Mouse (Mus musculus) brain, embryonic 18.5 days (tissue): ENCODE data around the gene Hist1h3i.
"Not testable (repeated sequence)": the region's sequence is repeated elsewhere in the genome, so short reads cannot be mapped to it uniquely, and the experiment has no call there.

Source experiments
- DNase-seq: peaks from one replicate; pipeline ENCODE4 v3.0.0-alpha.2; 2012; ENCODE audit warnings: low read depth, low spot score

The Hist1h3i gene

GRCm38 (mm10) chr13:21782361-21783254 is 562 bp downstream of the Hist1h3i start:
- DNase-seq, result not testable (repeated sequence)

DNA sequence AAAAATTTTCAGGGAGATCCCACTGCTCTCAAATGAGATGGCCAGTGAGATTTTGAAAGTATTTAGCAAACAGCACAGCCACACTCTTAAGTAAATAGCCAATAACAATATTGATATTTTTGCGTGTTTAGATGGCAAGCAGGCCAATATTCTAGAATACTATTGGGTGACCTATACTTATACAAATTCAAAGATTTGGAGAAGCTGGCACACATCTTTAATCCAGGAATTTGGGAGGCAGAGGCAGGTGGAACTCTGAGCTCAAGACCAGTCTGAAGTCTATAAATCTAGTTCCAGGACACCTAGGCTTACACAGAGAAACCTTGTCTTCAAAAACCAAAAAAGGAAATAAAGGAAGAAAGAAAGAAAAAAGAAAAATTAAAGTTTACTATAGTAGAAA is 1.5 kb downstream of the Hist1h3i start:
- no peak for DNase-seq

GRCm38 (mm10) chr13:21781021-21781555 is 2.1 kb downstream of the Hist1h3i start:
- DNase-seq, result no peak

DNA sequence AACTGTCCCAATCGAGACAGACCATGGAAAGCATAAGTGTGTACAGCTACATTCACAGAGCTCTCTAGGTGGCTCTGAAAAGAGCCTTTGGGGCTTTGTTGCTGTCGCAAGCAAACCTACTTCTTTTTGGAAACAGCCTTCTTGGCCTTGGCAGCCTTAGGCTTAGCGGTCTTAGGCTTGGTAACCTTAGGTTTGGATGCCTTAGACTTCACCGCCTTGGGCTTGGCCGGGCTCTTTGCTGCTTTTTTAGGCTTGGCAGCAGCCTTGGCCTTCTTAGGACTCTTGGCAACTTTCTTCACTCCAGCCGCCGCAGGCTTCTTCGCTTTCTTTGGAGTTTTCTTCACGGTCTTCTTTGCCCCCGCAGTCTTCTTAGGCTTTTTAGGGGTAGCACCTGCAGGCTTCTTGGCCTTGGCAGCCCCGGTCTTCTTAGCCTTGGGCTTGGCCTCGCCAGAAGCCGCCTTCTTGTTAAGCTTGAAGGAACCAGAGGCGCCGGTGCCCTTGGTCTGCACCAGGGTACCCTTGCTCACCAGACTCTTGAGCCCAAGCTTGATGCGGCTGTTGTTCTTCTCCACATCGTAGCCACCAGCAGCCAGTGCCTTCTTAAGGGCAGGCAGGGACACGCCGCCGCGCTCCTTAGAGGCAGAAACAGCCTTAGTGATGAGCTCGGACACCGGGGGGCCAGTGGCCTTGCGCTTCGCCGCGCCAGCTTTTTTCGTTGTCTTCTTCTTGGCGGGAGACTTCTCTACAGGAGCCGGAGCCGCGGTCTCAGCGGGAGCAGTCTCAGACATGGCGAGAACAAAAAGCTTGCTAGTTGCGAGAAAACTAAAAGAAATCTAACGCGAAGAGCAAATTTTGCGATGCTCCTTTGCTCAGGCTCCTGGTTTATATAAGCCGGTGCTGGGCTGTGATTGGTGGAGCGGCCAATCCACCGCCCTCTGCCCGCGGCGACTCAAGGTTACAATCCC is 3.1 kb downstream of the Hist1h3i start, which contains the start of gene Hist1h1b:
Gene Hist1h1b, minus strand, starts transcription at position 859 of the 965 bp plus-strand sequence.
- no peak for DNase-seq

DNA sequence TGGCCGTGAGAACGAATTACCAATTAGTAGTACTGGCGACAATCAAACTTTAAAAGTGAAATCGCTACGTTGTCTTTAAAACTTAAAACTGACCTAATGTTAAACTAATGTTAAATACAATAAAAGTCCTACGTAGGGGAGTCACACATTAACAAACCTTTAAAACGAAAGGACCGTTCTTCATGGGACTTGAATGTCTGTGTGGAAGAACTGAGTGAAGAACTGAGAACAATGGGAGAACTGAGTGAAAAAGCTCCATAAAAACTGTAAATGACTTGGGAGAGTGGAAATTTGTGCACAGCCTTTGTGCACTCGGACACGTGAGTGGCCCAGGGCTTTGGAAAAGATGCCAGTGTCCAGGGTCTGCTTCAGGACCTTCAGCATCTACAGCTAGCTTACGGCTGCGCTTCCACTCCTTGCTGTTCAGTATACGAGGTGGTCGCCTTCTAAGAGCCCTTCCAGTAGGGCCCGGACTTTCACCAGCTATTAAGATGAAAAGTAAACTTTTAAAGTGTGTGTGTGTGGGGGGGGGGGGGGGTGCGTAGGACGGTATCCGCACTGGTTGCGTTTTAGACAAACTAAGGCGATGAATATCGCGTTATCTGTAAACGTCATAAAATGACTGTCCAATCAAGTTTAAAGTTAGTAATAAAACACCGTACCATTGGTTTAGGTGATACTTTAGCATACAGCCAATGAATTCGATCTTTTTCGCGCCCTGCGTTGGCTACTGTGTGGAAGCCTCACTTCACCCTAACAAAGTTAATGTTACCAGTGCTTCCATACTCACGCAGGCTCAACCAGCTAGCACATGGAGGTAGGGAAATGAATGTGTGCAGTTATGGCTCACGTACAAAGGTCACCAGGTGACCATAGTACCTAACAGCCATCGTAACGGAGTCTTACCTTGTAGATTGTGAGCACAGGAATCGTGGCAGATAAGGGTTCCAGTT is 4.1 kb downstream of the Hist1h3i start:
- peak; percentile 88 for DNase-seq

GRCm38 (mm10) chr13:21755707-21756106 is 27.5 kb downstream of the Hist1h3i start:
- no peak for DNase-seq

- DNase-seq, result not testable (repeated sequence)
Measured at GRCm38 (mm10) chr13:21754294-21755001, 28.7 kb downstream of the Hist1h3i start.

DNA sequence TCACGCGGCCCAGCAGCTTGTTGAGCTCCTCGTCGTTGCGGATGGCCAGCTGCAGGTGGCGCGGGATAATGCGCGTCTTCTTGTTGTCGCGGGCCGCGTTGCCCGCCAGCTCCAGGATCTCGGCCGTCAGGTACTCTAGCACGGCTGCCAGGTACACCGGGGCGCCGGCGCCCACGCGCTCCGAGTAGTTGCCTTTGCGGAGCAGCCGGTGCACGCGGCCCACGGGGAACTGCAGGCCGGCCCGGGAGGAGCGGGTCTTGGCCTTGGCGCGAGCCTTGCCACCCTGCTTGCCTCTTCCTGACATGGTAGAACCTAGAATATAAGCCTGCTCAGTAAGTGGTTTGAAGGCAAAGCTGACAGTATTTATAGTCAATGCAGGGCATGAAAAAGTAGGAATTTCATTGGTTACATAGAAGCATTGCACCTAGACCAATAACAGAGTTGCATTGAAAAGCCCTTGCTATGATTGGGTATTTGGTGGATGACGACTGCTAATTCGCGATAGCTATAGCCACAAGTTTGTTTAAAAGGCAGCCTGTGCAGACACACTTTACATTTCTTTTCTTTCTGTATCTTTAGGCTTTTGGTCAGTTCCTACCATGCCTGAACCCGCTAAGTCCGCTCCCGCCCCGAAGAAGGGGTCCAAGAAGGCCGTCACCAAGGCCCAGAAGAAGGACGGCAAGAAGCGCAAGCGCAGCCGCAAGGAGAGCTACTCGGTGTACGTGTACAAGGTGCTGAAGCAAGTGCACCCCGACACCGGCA is 29.5 kb downstream of the Hist1h3i start, which contains the start of the genes Hist1h2ak and Hist1h2bn:
Gene Hist1h2ak, minus strand, starts transcription at position 304 of the 762 bp plus-strand sequence.
Gene Hist1h2bn, plus strand, starts transcription at position 600 of the 762 bp plus-strand sequence.
- DNase-seq, result peak; percentile 92

DNA sequence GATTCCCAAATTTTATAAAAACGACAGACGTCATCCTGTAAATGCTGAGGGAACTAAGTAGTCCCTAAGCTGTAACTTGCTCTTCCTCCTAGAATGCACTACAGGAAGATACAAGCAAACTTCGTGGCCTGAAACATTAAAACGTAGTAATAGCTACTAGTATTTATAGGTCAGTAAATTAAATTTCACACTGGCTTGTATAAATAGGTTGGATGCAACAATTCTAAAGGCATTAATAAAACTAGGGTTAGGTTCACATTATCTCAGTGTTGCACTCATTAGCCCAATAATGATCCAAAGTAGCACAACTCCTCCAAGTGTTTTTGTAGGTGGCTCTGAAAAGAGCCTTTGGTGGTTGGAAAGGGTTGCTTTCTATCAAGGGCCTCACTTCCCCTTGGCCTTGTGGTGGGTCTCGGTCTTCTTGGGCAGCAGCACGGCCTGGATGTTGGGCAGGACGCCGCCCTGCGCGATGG is 30.1 kb downstream of the Hist1h3i start:
- DNase-seq, result no peak

DNA sequence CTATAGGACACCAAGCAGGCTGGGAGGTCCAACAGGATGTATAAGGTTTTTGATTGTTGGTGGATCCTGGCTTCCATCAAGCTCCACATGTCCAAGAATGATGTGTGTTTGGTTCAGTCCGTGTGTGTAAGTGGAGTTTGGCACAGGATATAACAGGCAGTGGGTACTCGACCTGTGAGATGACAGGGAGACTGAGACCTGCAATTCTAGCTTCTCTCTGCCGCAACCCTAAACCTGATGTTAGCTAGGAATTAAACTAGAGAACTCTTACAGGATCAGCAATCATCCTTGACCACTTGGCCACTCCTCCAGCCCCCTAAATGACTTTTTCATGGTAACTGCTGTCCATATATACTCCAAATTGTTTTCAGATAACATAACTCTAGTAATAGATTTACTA is 30.8 kb downstream of the Hist1h3i start:
- no peak for DNase-seq

GRCm38 (mm10) chr13:21751827-21752226 is 31.3 kb downstream of the Hist1h3i start:
- no peak for DNase-seq

DNA sequence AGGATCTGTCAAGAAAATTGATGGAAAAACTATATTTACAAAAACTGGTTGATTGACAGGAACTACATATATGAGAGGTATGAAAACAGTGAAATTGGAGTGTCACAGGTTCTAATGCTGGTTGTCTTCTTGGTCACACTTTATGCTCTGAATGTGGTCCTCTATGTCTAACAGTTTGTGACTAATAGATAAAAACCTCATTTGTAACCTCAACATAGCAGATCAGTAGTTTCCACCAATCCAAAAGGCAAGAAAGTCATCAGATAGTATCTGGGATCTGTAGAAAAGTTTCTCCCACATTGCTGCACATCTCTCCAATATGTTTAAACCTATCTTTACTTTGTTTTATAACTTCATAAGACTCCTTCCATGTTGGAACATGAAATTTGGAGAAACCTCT is 31.8 kb downstream of the Hist1h3i start:
- no peak for DNase-seq

GRCm38 (mm10) chr13:21750159-21751017 is 32.8 kb downstream of the Hist1h3i start, which contains the start of gene Hist1h4k:
Gene Hist1h4k, minus strand, starts transcription at chr13:21750505.
- DNase-seq, result peak; percentile 82

DNA sequence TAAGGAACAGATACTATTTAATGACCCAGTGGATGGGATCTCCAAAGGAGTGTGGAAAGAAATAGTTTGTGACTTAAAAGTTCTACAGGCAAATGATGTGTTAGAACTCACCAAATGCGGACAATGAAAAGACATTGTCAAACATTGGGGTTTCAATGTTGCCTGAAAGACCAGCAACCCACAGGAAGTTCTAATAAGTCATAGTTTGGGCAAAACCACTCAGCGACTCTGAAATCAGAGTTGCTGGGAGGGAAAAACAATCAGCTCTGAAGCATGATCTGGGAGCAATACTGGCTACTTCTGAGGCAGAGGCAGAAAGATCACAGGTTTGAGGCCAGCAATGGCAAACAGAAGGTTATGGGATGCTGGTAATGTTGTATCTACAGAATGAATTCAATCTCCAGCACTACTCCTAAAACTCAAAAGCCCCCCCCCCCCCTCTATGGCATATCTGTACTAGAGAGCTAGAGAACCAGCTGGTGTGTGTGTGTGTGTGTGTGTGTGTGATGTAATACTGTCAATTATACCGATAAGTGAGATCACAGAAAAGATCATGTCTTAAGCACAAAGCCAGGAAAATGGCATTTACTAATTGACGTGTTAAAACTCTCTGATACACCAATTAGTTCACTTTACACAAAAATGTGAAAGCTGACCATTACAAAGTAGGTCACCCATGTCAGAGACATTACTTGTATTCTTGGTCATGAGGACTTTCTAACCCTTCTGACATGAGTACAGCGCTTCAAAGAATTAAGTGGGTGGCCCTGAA is 33.6 kb downstream of the Hist1h3i start:
- no peak for DNase-seq

GRCm38 (mm10) chr13:21745006-21745405 is 38.2 kb downstream of the Hist1h3i start:
- DNase-seq, result no peak

DNA sequence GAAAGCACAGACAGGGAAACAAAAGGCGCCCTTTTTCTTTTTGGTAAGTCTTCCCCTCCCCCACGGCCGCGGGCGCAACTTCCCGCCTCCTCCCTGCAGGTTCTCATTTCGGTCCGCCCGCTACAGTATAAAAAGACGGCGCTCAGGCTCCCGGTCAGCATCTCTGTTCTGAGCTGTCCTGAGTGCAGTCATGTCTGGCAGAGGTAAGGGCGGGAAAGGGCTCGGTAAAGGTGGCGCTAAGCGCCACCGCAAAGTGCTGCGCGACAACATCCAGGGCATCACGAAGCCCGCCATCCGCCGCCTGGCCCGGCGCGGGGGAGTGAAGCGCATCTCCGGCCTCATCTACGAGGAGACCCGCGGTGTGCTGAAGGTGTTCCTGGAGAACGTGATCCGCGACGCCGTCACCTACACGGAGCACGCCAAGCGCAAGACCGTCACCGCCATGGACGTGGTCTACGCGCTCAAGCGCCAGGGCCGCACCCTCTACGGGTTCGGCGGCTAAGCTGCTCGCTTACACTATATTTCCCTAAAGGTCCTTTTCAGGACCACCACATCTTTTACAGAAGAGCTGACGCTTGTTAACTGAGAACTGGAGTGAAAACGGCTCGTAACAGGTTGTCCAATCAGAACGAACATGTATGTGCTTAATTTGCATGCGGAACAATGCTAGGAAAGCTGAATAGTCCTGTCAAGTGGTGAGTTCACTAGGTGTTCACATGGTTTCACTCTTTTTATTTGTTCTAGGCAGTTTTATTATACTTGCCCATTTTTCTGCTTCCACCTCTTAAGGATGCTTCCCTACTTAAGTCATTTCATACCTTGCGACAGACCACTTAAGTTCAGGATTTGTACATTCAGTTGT is 48.0 kb downstream of the Hist1h3i start, which contains the start of gene Hist1h4j:
Gene Hist1h4j, plus strand, starts transcription at position 159 of the 862 bp plus-strand sequence.
- DNase-seq, result not testable (repeated sequence)
